Mouse (Mus musculus) CH12.LX (cell line): ENCODE measurements around the gene Klk1b3.

Experiments
- CTCF ChIP-seq, 2 experiments: IDR thresholded peaks in 1 of 2; conservative IDR thresholded peaks in 1 of 2; 2 replicates each; pipeline ENCODE4 v1.5.1; 2011 to 2012; ENCODE audit warnings: low read depth in 2 of 2, low read length in 2 of 2, improper control_type of control experiment in 1 of 2, inconsistent platforms in 1 of 2, mild to moderate bottlenecking in 1 of 2, moderate library complexity in 1 of 2
- EP300 ChIP-seq: IDR thresholded peaks from 2 replicates; pipeline ENCODE4 v1.6.1; 2011; ENCODE audit warnings: low read length, improper control_type of control experiment
- JUND ChIP-seq: conservative IDR thresholded peaks from 2 replicates; pipeline ENCODE4 v1.6.1; 2011; ENCODE audit warnings: low read depth, low read length, improper control_type of control experiment
- KAT2A ChIP-seq: IDR thresholded peaks from 2 replicates; pipeline ENCODE4 v1.6.1; 2012; ENCODE audit warnings: low read length, improper control_type of control experiment, inconsistent platforms; ENCODE audit not compliant: insufficient replicate concordance
- MAX ChIP-seq: IDR thresholded peaks from 2 replicates; pipeline ENCODE4 v1.6.1; 2011; ENCODE audit warnings: low read length, improper control_type of control experiment
- NELFE ChIP-seq: IDR thresholded peaks from 2 replicates; pipeline ENCODE4 v1.6.1; 2011; ENCODE audit warnings: low read depth, low read length, improper control_type of control experiment
- NRF1 ChIP-seq: IDR thresholded peaks from 2 replicates; pipeline ENCODE4 v1.6.1; 2014; ENCODE audit warnings: low read depth, mild to moderate bottlenecking, inconsistent platforms, low read length, improper control_type of control experiment, moderate library complexity
- POLR2A ChIP-seq: IDR thresholded peaks from 2 replicates; pipeline ENCODE4 v1.6.1; 2011; ENCODE audit warnings: low read depth, mild to moderate bottlenecking, improper control_type of control experiment, low read length
- POLR2AphosphoS2 ChIP-seq: IDR thresholded peaks from 2 replicates; pipeline ENCODE4 v1.6.1; 2011; ENCODE audit warnings: low read depth, low read length, improper control_type of control experiment
- RAD21 ChIP-seq: IDR thresholded peaks from 2 replicates; pipeline ENCODE4 v1.6.1; 2011; ENCODE audit warnings: low read depth, mild to moderate bottlenecking, low read length, improper control_type of control experiment, moderate library complexity
- ZKSCAN1 ChIP-seq: IDR thresholded peaks from 2 replicates; pipeline ENCODE4 v1.6.1; 2012; ENCODE audit warnings: low read depth, inconsistent platforms, low read length, improper control_type of control experiment, borderline replicate concordance

DNA sequence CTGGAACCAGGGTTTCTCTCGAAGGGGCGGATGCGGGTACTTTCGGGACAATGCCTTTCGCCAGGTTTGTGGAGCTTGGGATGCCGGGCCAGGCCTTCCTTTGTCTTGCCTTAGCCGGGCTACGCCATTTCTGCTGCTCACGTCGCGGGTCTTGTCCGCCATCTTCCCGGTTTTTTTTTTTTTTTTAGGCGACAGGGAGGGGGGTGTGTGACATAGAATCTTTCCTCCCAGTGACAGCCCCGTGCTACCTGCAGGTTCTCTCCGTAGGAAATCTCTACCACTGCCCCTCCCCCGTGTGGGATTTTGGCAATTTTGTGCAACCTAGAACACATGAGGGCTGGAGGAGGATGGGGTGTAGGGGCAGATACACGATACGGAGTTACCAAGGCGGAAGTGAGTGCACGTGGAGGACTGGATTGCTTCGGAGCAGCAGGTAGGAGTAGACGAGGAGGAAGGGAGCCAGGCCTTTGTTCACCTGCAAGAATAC is 49.0 kb downstream of the Klk1b3 start:
- TF ChIP-seq NRF1 (no peak), RAD21 (no peak), POLR2A (no peak), KAT2A (no peak), MAX (peak; percentile 82), NELFE (no peak), EP300 (no peak), CTCF (conservative IDR thresholded peaks at IDR 0.05 in 1 of 2, IDR thresholded peaks at IDR 0.05 in 1 of 2; ENCODE audit: low read depth in 2 of 2, low read length in 2 of 2) (no peak), JUND (no peak), ZKSCAN1 (no peak), POLR2AphosphoS2 (no peak)
